Mouse (Mus musculus): ENCODE measurements around the gene Slc4a5. TPM values are rescaled to one million over a fixed set of nuclear protein-coding genes. Genes with fewer than 3 reads are reported as not detected.

The Slc4a5 gene
- polyA plus RNA-seq, 1 experiment from 2014 or later: 0.16 TPM

GRCm38 (mm10) chr6:83184858-83185435 lies 34.7 kb upstream of the Slc4a5 start:
- H3K9ac ChIP-seq (ENCODE audit: low read length): no peak overlapping the region
- no peaks in the 10 kb centered on the region for H3K9me3 ChIP-seq (ENCODE audit: control insufficient read depth, low read length)
- no peak for ATAC-seq (ENCODE audit: insufficient number of reproducible peaks, insufficient read depth, low FRiP score, low read depth)
- peaks cover 51% of the 10 kb centered on the region for H3K36me3 ChIP-seq (ENCODE audit: control insufficient read depth, insufficient read depth, low read length)
- no peak overlapping the region for H3K4me3 ChIP-seq (ENCODE audit: control insufficient read depth in 1 of 2, insufficient read depth in 1 of 2, low read depth in 1 of 2, low read length in 2 of 2)
- no peak overlapping the region for H3K27ac ChIP-seq (replicated peaks in 1 of 2; ENCODE audit: control insufficient read depth in 1 of 2, insufficient read depth in 1 of 2, low read depth in 2 of 2, low read length in 2 of 2)
- no peak overlapping the region for H3K4me2 ChIP-seq (ENCODE audit: low read length)
- WGBS: 88% methylated on average over 3 of the region's 3 CpGs
- H3K27me3 ChIP-seq (ENCODE audit: control insufficient read depth, insufficient read depth, low read length): no peaks in the 10 kb centered on the region
- peaks cover 4 to 13% of the 10 kb centered on the region in 2 experiments; a peak in 3 of 4 replicates for H3K4me1 ChIP-seq (ENCODE audit: control insufficient read depth in 2 of 2, insufficient read depth in 2 of 2, low read length in 2 of 2)

GRCm38 (mm10) chr6:83185895-83186861 lies 33.5 kb upstream of the Slc4a5 start:
- Histone ChIP-seq H3K9ac (ENCODE audit: low read length) (no peak overlapping the region), H3K27me3 (ENCODE audit: control insufficient read depth, insufficient read depth, low read length) (no peaks in the 10 kb centered on the region), H3K27ac (replicated peaks in 1 of 2; ENCODE audit: control insufficient read depth in 1 of 2, insufficient read depth in 1 of 2, low read depth in 2 of 2, low read length in 2 of 2) (no peak overlapping the region), H3K36me3 (ENCODE audit: control insufficient read depth, insufficient read depth, low read length) (peaks cover 64% of the 10 kb centered on the region), H3K9me3 (ENCODE audit: control insufficient read depth, low read length) (no peaks in the 10 kb centered on the region), H3K4me2 (ENCODE audit: low read length) (peak overlapping the region; percentile 49), H3K4me3 (ENCODE audit: control insufficient read depth in 1 of 2, insufficient read depth in 1 of 2, low read depth in 1 of 2, low read length in 2 of 2) (no peak overlapping the region; a peak in 1 of 4 replicates), H3K4me1 (ENCODE audit: control insufficient read depth in 2 of 2, insufficient read depth in 2 of 2, low read length in 2 of 2) (peaks cover 4 to 10% of the 10 kb centered on the region in 2 experiments; a peak in 3 of 4 replicates)
- 22% methylated on average over 25 of the region's 25 CpGs for WGBS
- peak; percentile 76; the same call in 1 of the 2 replicates for ATAC-seq (ENCODE audit: insufficient number of reproducible peaks, insufficient read depth, low FRiP score, low read depth)

GRCm38 (mm10) chr6:83186946-83187345 lies 32.7 kb upstream of the Slc4a5 start:
- Histone ChIP-seq H3K4me3 (ENCODE audit: control insufficient read depth in 1 of 2, insufficient read depth in 1 of 2, low read depth in 1 of 2, low read length in 2 of 2) (no peak overlapping the region), H3K27ac (replicated peaks in 1 of 2; ENCODE audit: control insufficient read depth in 1 of 2, insufficient read depth in 1 of 2, low read depth in 2 of 2, low read length in 2 of 2) (no peak overlapping the region), H3K9me3 (ENCODE audit: control insufficient read depth, low read length) (no peaks in the 10 kb centered on the region), H3K4me2 (ENCODE audit: low read length) (no peak overlapping the region), H3K27me3 (ENCODE audit: control insufficient read depth, insufficient read depth, low read length) (no peaks in the 10 kb centered on the region), H3K36me3 (ENCODE audit: control insufficient read depth, insufficient read depth, low read length) (peaks cover 66% of the 10 kb centered on the region), H3K4me1 (ENCODE audit: control insufficient read depth in 2 of 2, insufficient read depth in 2 of 2, low read length in 2 of 2) (peaks cover 4 to 10% of the 10 kb centered on the region in 2 experiments; a peak in 3 of 4 replicates), H3K9ac (ENCODE audit: low read length) (no peak overlapping the region)
- WGBS: 92% methylated on average over 2 of the region's 2 CpGs
- no peak for ATAC-seq (ENCODE audit: insufficient number of reproducible peaks, insufficient read depth, low FRiP score, low read depth)

GRCm38 (mm10) chr6:83193571-83193970 lies 26.1 kb upstream of the Slc4a5 start:
- H3K36me3 ChIP-seq (ENCODE audit: control insufficient read depth, insufficient read depth, low read length): peaks cover 97% of the 10 kb centered on the region
- no peaks in the 10 kb centered on the region for H3K9me3 ChIP-seq (ENCODE audit: control insufficient read depth, low read length)
- WGBS: 94% methylated on average over 7 of the region's 7 CpGs
- H3K27ac ChIP-seq (replicated peaks in 1 of 2; ENCODE audit: control insufficient read depth in 1 of 2, insufficient read depth in 1 of 2, low read depth in 2 of 2, low read length in 2 of 2): no peak overlapping the region
- H3K4me2 ChIP-seq (ENCODE audit: low read length): no peak overlapping the region
- no peak for ATAC-seq (ENCODE audit: insufficient number of reproducible peaks, insufficient read depth, low FRiP score, low read depth)
- no peak overlapping the region for H3K4me3 ChIP-seq (ENCODE audit: control insufficient read depth in 1 of 2, insufficient read depth in 1 of 2, low read depth in 1 of 2, low read length in 2 of 2)
- peaks cover 0 to 3% of the 10 kb centered on the region in 2 experiments; a peak in 2 of 4 replicates for H3K4me1 ChIP-seq (ENCODE audit: control insufficient read depth in 2 of 2, insufficient read depth in 2 of 2, low read length in 2 of 2)
- H3K27me3 ChIP-seq (ENCODE audit: control insufficient read depth, insufficient read depth, low read length): no peaks in the 10 kb centered on the region
- H3K9ac ChIP-seq (ENCODE audit: low read length): no peak overlapping the region

DNA sequence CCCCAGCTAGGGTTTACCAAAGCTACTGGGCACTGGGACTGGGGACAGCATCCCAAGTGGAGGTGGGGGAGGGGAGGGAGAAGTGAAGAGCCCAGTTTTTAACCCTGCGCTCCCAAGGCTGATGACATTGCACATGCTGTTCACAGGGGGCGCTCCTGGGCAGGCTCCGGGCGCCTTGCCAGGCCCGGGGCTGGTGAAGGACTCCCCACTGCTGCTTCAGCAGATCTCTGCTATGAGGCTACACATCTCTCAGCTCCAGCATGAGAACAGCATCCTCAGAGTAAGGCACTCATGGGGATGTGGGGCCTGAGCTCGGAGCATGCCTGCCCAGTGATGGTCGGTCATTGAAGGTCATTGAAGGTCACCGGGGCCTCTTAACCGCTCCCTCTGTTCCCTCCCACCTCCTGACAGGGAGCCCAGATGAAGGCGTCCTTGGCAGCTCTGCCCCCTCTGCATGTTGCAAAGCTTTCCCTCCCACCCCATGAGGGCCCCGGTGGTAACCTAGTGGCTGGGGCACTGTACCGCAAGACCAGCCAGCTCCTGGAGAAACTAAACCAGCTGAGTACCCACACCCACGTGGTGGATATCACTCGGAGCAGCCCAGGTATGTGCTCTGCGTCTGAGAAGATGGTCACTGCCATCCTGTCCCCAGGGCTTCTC lies 22.2 kb upstream of the Slc4a5 start:
- H3K9ac ChIP-seq (ENCODE audit: low read length): no peak overlapping the region
- peak overlapping the region in 1 of 2 experiments; percentile 24; a peak in 1 of 4 replicates for H3K27ac ChIP-seq (replicated peaks in 1 of 2; ENCODE audit: control insufficient read depth in 1 of 2, insufficient read depth in 1 of 2, low read depth in 2 of 2, low read length in 2 of 2)
- no peaks in the 10 kb centered on the region for H3K9me3 ChIP-seq (ENCODE audit: control insufficient read depth, low read length)
- H3K36me3 ChIP-seq (ENCODE audit: control insufficient read depth, insufficient read depth, low read length): peaks cover 88% of the 10 kb centered on the region
- peaks cover 0 to 3% of the 10 kb centered on the region in 2 experiments; a peak in 2 of 4 replicates for H3K4me1 ChIP-seq (ENCODE audit: control insufficient read depth in 2 of 2, insufficient read depth in 2 of 2, low read length in 2 of 2)
- peak; percentile 34 for ATAC-seq (ENCODE audit: insufficient number of reproducible peaks, insufficient read depth, low FRiP score, low read depth)
- no peak overlapping the region for H3K4me2 ChIP-seq (ENCODE audit: low read length)
- no peak overlapping the region for H3K4me3 ChIP-seq (ENCODE audit: control insufficient read depth in 1 of 2, insufficient read depth in 1 of 2, low read depth in 1 of 2, low read length in 2 of 2)
- H3K27me3 ChIP-seq (ENCODE audit: control insufficient read depth, insufficient read depth, low read length): no peaks in the 10 kb centered on the region
- 31% methylated on average over 15 of the region's 15 CpGs for WGBS

GRCm38 (mm10) chr6:83203320-83203719 lies 16.3 kb upstream of the Slc4a5 start:
- H3K36me3 ChIP-seq (ENCODE audit: control insufficient read depth, insufficient read depth, low read length): peaks cover 30% of the 10 kb centered on the region
- no peak overlapping the region for H3K27ac ChIP-seq (replicated peaks in 1 of 2; ENCODE audit: control insufficient read depth in 1 of 2, insufficient read depth in 1 of 2, low read depth in 2 of 2, low read length in 2 of 2)
- 82% methylated on average over 4 of the region's 4 CpGs for WGBS
- ATAC-seq (ENCODE audit: insufficient number of reproducible peaks, insufficient read depth, low FRiP score, low read depth): no peak
- peaks cover 3% of the 10 kb centered on the region in 2 experiments; a peak in 2 of 4 replicates for H3K4me1 ChIP-seq (ENCODE audit: control insufficient read depth in 2 of 2, insufficient read depth in 2 of 2, low read length in 2 of 2)
- no peaks in the 10 kb centered on the region for H3K27me3 ChIP-seq (ENCODE audit: control insufficient read depth, insufficient read depth, low read length)
- H3K9me3 ChIP-seq (ENCODE audit: control insufficient read depth, low read length): no peaks in the 10 kb centered on the region
- no peak overlapping the region for H3K4me2 ChIP-seq (ENCODE audit: low read length)
- H3K9ac ChIP-seq (ENCODE audit: low read length): no peak overlapping the region
- H3K4me3 ChIP-seq (ENCODE audit: control insufficient read depth in 1 of 2, insufficient read depth in 1 of 2, low read depth in 1 of 2, low read length in 2 of 2): no peak overlapping the region

- Histone ChIP-seq H3K4me2 (ENCODE audit: low read length) (no peak overlapping the region), H3K27me3 (ENCODE audit: control insufficient read depth, insufficient read depth, low read length) (no peaks in the 10 kb centered on the region), H3K9ac (ENCODE audit: low read length) (no peak overlapping the region), H3K4me3 (ENCODE audit: control insufficient read depth in 1 of 2, insufficient read depth in 1 of 2, low read depth in 1 of 2, low read length in 2 of 2) (no peak overlapping the region), H3K9me3 (ENCODE audit: control insufficient read depth, low read length) (no peaks in the 10 kb centered on the region), H3K27ac (replicated peaks in 1 of 2; ENCODE audit: control insufficient read depth in 1 of 2, insufficient read depth in 1 of 2, low read depth in 2 of 2, low read length in 2 of 2) (no peak overlapping the region), H3K4me1 (ENCODE audit: control insufficient read depth in 2 of 2, insufficient read depth in 2 of 2, low read length in 2 of 2) (peaks cover 3 to 7% of the 10 kb centered on the region in 2 experiments; a peak in 2 of 4 replicates), H3K36me3 (ENCODE audit: control insufficient read depth, insufficient read depth, low read length) (peaks cover 7% of the 10 kb centered on the region; the same call in 1 of the 2 replicates)
- no peak for ATAC-seq (ENCODE audit: insufficient number of reproducible peaks, insufficient read depth, low FRiP score, low read depth)
- 89% methylated on average over 3 of the region's 3 CpGs for whole genome bisulfite sequencing
Observed at GRCm38 (mm10) chr6:83205851-83206250, 13.8 kb upstream of the Slc4a5 start.
